Mouse (Mus musculus): ENCODE data around the gene Mymx.

DNA sequence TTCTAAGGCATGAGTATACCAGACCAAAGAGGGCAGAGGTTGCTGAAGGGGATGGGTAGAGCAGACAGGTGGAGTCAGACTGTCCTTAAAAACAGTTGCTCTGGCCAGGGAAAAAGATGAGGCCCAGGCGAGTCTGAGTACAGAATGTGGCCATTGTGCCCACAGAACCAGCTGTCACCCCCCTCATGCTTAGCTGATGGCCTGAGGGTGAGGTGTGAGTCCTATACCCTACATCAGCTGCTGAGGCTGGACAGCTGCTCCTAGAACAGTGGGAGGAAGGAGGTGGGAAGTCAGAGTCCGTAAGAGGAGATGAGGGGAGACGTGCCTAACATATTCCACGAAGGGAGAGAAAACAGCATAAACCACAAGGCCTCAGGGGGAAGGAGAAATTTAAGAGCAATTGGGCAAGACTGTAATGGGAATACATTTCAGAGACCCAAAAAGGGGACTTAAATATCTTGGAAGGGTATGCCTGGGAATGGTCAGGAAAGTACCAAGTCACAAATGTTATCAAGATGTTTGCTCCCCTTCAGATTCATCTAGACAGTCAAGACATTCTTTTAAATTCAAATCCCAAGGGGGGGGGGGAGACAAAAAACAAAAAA is 14.2 kb upstream of the Mymx start:
- TF ChIP-seq POLR2A (IDR thresholded peaks at IDR 0.05; ENCODE audit: low read depth, low read length) = no peak
- no peak for TF ChIP-seq CTCF (IDR thresholded peaks at IDR 0.05; ENCODE audit: borderline replicate concordance, insufficient read depth, low read length)
